Mouse (Mus musculus) E14TG2a.4 (cell line): ENCODE data around the gene St3gal3.

Experiments used
- CTCF ChIP-seq: conservative IDR thresholded peaks from 2 replicates; pipeline ENCODE4 v1.5.1; 2014; ENCODE audit warnings: low read length
- NANOG ChIP-seq: IDR thresholded peaks from 2 replicates; pipeline ENCODE4 v1.6.1; 2014; ENCODE audit warnings: borderline replicate concordance, low read length, mixed read lengths

DNA sequence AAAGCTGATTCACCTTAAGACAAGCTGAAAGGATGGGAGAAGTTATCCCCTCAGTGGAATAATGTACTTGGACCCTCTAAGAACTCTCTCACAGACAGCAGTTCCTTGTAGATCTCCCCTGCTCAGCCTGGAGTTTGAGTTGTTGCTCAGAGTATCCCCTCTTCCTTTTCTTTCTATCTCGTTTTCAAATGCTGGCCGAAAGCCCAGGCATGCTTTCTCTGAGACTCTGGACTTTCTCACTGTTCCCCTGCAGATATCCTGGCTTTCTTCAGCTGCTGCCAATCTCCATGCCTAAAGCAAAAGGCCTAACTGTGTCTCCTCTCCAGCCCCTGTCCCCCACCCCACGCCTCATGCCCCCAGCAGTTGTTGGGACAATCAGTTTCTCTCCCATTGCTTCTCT lies 216.5 kb downstream of the St3gal3 start:
- TF ChIP-seq CTCF (no peak), NANOG (no peak)
